Mouse (Mus musculus): ENCODE measurements around the gene Olfr239. TPM values are rescaled to one million over a fixed set of nuclear protein-coding genes. Genes with fewer than 3 reads are reported as not detected.

Olfr239 gene
- polyA plus RNA-seq (2015; fragmentation: Nextera tagmentation; extraction: Ambion mirVana) = not detected in 2 replicates

GRCm38 (mm10) chr17:33191002-33191401 is at the start of gene Olfr239:
Gene Olfr239, plus strand, starts transcription at chr17:33191302.

DNA sequence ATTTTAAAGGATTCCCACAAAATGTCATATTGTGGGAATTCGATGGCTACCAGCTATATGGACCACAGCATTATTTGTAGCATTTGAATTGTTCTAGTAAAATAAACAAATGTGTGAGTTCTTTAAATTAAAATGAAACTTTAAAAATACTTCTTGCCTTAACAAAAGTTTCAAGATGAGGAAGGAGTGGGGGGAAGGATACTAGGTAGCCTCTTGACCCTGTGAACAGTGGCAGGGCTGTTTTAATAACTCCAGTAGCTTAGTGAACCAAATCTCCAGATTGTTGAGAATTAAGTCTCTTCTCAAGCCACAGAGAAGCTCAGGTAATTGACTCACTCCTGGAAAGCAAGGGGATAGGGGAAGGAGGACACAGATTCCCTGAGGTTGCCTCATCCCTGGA is 23.0 kb upstream of the Olfr239 start, which contains the start of gene Olfr55:
Gene Olfr55 (plus strand): TSS at position 301 of the 400 bp plus-strand sequence.

DNA sequence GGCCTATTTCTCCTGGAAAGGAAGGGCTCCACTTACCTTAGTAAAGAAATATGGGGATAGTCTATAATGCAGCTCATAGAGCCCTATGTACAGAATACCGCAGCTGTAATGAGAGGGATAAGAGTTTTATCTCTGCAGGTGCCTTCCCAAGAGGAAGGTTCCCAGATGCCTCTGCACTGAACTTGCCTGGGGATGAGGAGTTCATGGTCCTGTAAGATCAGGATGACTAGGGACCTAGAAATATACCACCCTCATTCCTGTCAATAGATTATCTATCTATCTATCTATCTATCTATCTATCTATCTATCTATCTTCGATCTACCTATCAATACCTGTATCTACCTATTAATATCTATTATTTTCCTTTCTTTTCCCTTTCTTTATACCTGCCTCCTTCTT is 30.5 kb downstream of the Olfr239 start, which contains the start of gene Olfr1564:
Gene Olfr1564 (minus strand): TSS at position 101 of the 400 bp plus-strand sequence.

Other genes starting within 250 kb of the Olfr239 start
- gene Cyp4f13, start 243.9 kb upstream of the Olfr239 start, polyA plus RNA-seq (2015; fragmentation: Nextera tagmentation; extraction: Ambion mirVana) = 10.5 and 11.3 TPM in 2 replicates
- 5.2 and 5.9 TPM in 2 replicates for gene Zfp472, start 225.5 kb upstream of the Olfr239 start, polyA plus RNA-seq (2015; fragmentation: Nextera tagmentation; extraction: Ambion mirVana)
- gene Zfp952, start 198.2 kb upstream of the Olfr239 start, polyA plus RNA-seq (2015; fragmentation: Nextera tagmentation; extraction: Ambion mirVana) = 11.7 and 13.2 TPM in 2 replicates
- gene Zfp763, start 157.9 kb upstream of the Olfr239 start, polyA plus RNA-seq (2015; fragmentation: Nextera tagmentation; extraction: Ambion mirVana) = 15.2 and 18.3 TPM in 2 replicates
- not detected in 2 replicates for gene 4921501E09Rik, start 123.2 kb upstream of the Olfr239 start, polyA plus RNA-seq (2015; fragmentation: Nextera tagmentation; extraction: Ambion mirVana)
- gene Zfp563, start 102.0 kb upstream of the Olfr239 start, polyA plus RNA-seq (2015; fragmentation: Nextera tagmentation; extraction: Ambion mirVana) = 14.7 and 17.0 TPM in 2 replicates
- gene Morc2b, start 51.6 kb upstream of the Olfr239 start, polyA plus RNA-seq (2015; fragmentation: Nextera tagmentation; extraction: Ambion mirVana) = 0.57 and 0.78 TPM in 2 replicates
- gene Olfr55, start 22.9 kb upstream of the Olfr239 start, polyA plus RNA-seq (2015; fragmentation: Nextera tagmentation; extraction: Ambion mirVana) = 0.04 and 0.06 TPM in 2 replicates
- 0.09 TPM in 1 of 2 replicates, not detected in the other for gene Olfr1564, start 30.4 kb downstream of the Olfr239 start, polyA plus RNA-seq (2015; fragmentation: Nextera tagmentation; extraction: Ambion mirVana)
- gene Zfp955a, start 63.8 kb downstream of the Olfr239 start, polyA plus RNA-seq (2015; fragmentation: Nextera tagmentation; extraction: Ambion mirVana) = 15.8 and 17.3 TPM in 2 replicates
- 0.04 TPM in 1 of 2 replicates, not detected in the other for gene Olfr63, start 73.4 kb downstream of the Olfr239 start, polyA plus RNA-seq (2015; fragmentation: Nextera tagmentation; extraction: Ambion mirVana)
- gene Zfp955b, start 98.2 kb downstream of the Olfr239 start, polyA plus RNA-seq (2015; fragmentation: Nextera tagmentation; extraction: Ambion mirVana) = 16.7 and 18.2 TPM in 2 replicates
- gene Zfp81, start 167.6 kb downstream of the Olfr239 start, polyA plus RNA-seq (2015; fragmentation: Nextera tagmentation; extraction: Ambion mirVana) = 8.5 and 10.0 TPM in 2 replicates
- gene Zfp101, start 203.3 kb downstream of the Olfr239 start, polyA plus RNA-seq (2015; fragmentation: Nextera tagmentation; extraction: Ambion mirVana) = 7.2 and 7.4 TPM in 2 replicates
- not detected in 2 replicates for gene Actl9, start 241.6 kb downstream of the Olfr239 start, polyA plus RNA-seq (2015; fragmentation: Nextera tagmentation; extraction: Ambion mirVana)